Mouse (Mus musculus): ENCODE data around the gene E4f1. TPM values are rescaled to one million over a fixed set of nuclear protein-coding genes. Genes with fewer than 3 reads are reported as not detected.

The E4f1 gene
- 10 to 100 TPM; 21.9 to 23.1 TPM for total RNA-seq (2021)
- long read RNA-seq, experiment 1, partial matches to known transcripts, result 3 of 24 reads
- long read RNA-seq, experiment 1, other reads (novel, unspliced or antisense), result 18 of 24 reads
- long read RNA-seq, experiment 2, transcript E4f1-201 (14 exons, 2,574 nt), result major isoform, 5 of 35 reads
- long read RNA-seq, experiment 2, partial matches to known transcripts, result 3 of 35 reads
- long read RNA-seq, experiment 2, other reads (novel, unspliced or antisense), result 26 of 35 reads

DNA sequence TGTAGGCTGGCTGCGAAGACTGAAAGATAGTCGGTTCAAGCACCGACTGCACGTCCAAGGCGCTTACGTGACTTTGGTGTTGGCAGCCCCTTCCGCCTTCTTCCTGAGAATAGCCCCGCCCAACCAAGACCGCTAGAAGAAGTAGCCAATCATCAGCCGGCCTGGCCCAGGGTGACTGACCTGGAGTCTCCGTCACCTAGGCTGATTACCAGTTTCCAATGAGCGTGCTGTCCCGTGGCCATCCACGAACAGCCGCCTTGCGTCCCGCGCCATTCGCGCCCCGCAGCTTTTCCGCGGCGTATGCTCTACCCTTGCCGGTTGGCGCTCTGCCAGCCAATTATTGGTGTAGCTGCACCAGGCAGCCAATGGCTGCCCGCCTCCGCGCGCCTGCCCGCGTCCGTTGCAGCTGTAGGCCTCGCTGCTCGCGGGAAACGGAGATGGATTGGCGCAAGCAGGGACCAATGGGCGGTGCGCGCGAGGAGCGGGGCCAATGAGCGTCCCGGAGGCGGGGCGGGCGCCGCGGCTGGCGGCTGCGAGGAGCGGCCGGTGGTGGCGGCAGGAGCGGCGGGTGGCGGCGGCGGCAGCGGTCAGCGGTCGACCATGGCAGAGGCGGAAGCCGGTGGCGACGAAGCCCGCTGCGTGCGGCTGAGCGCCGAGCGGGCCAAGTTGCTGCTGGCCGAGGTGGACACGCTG lies at the start of gene E4f1, which contains the start of gene Pgp:
TSS of gene E4f1 (minus strand) at position 404 of the 693 bp plus-strand sequence.
TSS of gene Pgp (plus strand) at position 483 of the 693 bp plus-strand sequence.
- DNase-seq (ENCODE audit: low spot score in 2 of 2), result peak; percentile 96 to 97

DNA sequence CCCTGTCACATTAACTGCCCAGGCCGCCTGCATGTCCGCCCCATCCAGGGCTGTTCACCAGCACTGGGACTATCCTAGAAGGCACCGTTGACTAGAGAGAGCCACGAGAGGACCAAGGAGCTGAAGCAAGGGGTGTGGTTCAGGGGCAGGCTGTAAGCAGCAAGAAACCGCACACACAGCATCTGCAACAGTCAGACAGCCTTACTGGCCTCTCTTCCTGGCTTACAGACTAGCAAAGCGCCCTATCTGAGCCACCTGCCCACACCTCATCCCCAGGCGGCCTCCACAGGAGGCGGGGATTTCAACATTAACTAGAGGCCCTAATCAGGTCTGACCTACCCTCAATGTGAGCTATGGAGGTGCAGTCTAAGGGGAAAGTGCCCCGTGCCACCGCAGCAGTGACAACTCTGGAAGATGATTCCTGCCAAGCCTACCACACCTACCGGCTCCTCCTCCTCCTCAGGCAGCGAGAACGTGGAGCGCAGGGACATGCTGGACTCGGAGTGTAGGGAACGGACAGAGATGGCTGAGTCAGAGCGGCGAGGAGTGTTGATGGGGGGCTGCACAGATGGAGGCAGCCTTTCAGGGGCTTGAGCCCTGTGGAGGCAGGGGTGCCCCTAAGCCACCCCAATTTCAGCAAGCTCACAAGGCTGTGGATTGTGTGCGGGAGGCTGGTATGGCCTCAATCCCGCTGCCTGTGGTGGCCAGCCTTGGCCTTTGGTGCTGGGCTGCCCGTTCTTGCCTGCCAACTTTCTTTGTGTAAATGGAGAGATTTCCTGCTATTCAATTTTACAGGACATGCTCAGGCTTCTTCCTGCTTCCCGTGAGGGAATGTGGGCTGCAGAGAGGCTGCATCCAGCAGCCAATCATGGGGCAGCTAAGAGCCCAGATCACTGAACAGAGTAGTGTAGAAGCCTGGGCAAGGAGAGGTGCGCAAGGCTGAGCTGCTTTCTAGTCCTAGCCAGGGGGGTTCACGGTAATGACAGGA lies 44.5 kb upstream of the E4f1 start:
- DNase-seq (ENCODE audit: low spot score in 2 of 2), result no peak

- DNase-seq (ENCODE audit: low spot score in 2 of 2), result peak in 1 of 2 experiments; percentile 42
These were observed 43.5 kb upstream of the E4f1 start for GRCm38 (mm10) chr17:24513609-24514008.

GRCm38 (mm10) chr17:24507806-24508460 lies 37.8 kb upstream of the E4f1 start:
- DNase-seq (ENCODE audit: low spot score in 2 of 2), result no peak

DNA sequence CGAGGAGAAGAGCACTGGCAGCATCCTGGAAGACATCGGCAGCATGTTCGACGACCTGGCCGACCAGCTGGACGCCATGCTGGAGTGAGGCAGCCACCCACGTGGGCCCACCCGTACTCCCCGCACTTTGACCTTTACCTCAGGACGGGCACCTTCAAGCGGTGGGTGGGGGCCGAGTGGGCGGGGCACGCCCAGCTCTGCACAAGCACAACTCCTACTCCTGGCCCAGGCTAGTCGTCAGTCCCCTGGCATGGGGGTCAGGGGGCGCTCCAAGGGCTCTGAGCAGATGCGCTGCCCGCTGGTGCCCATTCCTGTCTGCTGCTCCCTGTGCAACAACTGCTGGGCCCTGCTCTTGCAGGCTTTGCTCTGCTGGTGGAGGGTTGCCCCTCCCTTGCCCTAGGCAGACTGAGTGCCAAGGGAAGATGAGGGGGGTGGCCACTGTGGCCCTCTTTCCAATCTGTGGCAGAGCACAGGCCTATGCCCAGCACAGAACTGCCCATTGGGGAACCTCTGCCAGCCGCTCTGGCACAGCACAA lies 37.1 kb upstream of the E4f1 start:
- DNase-seq (ENCODE audit: low spot score in 2 of 2), result no peak

- peak in 1 of 2 experiments; percentile 45 for DNase-seq (ENCODE audit: low spot score in 2 of 2)
These were observed 36.4 kb upstream of the E4f1 start for GRCm38 (mm10) chr17:24506332-24507070.

DNA sequence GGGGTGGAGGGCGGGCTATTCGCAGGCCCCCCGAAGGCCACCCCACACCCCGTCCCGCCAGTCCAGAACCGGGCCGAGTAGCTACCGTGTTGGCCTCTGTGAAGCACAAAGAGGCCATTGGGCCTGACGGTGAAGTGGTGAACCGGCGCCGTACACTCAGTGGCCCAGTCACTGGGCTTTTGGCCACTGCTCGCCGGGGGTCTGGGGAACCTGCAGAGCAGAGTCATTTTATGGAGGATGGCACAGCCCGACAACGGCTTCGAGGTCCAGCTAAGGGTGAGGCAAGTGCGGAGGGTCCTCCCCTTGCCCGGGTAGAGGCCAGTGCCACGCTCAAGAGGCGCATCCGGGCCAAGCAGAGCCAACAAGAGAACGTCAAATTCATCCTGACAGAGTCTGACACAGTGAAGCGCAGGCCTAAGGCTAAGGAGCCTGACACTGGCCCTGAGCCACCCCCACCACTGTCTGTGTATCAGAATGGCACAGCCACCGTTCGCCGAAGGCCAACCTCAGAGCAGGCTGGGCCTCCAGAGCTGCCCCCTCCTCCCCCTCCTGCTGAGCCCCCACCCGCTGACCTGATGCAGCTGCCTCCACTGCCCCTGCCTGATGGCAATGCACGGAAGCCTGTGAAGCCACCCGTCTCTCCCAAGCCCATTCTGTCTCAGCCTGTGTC lies 35.3 kb upstream of the E4f1 start:
- no peak for DNase-seq (ENCODE audit: low spot score in 2 of 2)

DNA sequence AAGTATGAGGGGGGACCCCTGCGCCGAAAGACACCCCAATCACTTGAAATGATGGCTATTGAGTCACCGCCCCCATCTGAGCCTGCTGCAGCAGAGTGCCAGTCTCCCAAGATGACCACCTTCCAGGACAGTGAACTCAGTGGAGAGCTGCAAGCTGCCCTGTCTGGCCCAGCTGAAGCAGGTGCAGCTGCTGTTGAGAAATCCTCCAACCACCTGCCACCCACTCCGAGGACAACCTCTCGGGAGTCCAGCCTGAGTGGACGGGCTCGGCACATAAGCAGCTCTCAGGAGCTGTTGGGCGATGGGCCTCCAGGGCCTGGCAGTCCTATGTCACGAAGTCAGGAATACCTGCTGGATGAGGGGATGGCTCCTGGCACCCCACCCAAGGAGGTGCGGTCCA lies 34.0 kb upstream of the E4f1 start:
- DNase-seq (ENCODE audit: low spot score in 2 of 2), result no peak

- no peak for DNase-seq (ENCODE audit: low spot score in 2 of 2)
These were observed 32.1 kb upstream of the E4f1 start for GRCm38 (mm10) chr17:24502208-24502607.

DNA sequence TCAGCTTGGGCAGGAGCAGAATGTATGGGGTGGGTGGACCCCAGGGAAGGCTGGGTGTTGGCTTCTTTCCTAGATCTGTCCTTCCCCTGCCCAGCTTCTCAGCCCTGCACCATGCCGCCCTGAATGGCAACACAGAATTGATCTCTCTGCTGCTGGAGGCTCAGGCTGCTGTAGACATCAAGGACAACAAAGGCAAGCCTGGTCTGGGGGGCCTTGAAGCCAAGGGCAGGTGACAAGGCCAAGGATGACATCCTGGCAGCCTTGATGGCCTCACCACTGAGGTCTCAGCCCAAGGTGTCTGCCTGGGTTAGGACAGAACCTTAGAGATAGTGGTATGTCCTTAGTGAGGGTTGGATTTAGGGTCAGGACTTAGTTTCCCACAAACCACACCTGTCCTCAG lies 25.9 kb upstream of the E4f1 start:
- DNase-seq (ENCODE audit: low spot score in 2 of 2), result no peak

- no peak for DNase-seq (ENCODE audit: low spot score in 2 of 2)
These were observed 25.3 kb upstream of the E4f1 start for GRCm38 (mm10) chr17:24495443-24495842.

GRCm38 (mm10) chr17:24494627-24495335 lies 24.7 kb upstream of the E4f1 start:
- no peak for DNase-seq (ENCODE audit: low spot score in 2 of 2)

DNA sequence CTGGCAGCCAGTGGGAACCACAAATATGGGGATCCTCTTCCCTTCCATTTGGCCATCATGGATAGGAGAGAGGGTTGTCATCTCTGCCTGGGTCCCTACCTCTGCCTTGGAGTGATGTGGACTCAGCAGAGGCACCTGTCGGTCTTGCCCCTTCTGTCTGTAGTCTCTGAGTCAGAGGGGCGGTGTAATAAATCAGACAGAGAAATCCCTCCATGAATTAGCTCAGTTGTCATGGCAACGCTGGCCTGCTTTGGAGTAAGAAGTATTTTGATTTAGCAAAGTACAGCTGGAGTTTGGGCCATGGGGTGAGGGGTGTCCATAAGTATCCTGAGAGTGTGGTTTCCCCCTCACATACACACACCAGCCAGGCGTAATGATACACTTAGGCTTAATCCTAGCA lies 20.3 kb upstream of the E4f1 start:
- DNase-seq (ENCODE audit: low spot score in 2 of 2), result no peak

- DNase-seq (ENCODE audit: low spot score in 2 of 2), result no peak
These were observed 19.3 kb upstream of the E4f1 start for GRCm38 (mm10) chr17:24489265-24490030.

- peak in 1 of 2 experiments; percentile 50 for DNase-seq (ENCODE audit: low spot score in 2 of 2)
These were observed 18.6 kb upstream of the E4f1 start for GRCm38 (mm10) chr17:24488662-24489264.

DNA sequence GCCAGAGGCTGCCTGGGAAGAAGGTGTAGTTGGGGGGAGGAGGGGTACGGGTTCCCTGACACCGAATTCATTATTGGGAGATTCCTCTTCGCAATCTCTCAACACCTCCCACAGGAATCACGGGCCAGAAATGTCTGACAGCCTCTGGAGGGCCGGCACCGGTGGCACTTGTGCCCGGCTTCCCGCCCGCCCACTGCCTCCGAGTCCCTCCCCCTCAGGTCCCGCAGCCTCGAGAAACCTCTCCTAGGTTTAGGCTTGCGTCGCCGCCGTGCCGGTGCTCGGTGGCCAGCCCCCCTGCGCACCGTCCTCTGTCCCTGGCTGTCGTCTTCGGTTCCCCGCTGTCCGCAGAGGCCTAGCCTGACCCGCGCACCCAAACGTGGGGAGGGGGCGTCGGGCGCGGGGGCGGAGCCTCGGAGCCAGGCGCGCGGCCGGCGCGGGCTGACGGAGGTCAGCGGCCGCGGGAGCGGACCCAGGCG lies 18.1 kb upstream of the E4f1 start, which contains the start of gene Caskin1:
TSS of gene Caskin1 (plus strand) at position 416 of the 476 bp plus-strand sequence.
- peak; percentile 54 for DNase-seq (ENCODE audit: low spot score in 2 of 2)
